8 mouse cellular contexts compared by ENCODE assay signal in genomic region chr2:114200932-114201559, GRCm38 (mm10). TPM values are rescaled to one million over a fixed set of nuclear protein-coding genes. Genes with fewer than 3 reads are reported as not detected.
DNase-seq lines count a peak whose midpoint lies in the region; ATAC-seq lines count a peak whose summit lies in the region.

Gene Zfp770, minus strand, starts transcription at chr2:114201469.

- peak; percentile 89 for ATAC-seq in megakaryocyte, adult 5-6 weeks (ENCODE audit: poor library complexity, severe bottlenecking)

- peak; percentile 82 to 94 for DNase-seq in adrenal gland, adult (ENCODE audit: inconsistent age in 2 of 2, low spot score in 1 of 2)
- peak; percentile 93 for DNase-seq in embryo, embryonic 10 days (ENCODE audit: low spot score)
- DNase-seq in gastrocnemius, postnatal 10 days, result peak; percentile 76
- DNase-seq in induced T-regulatory cell, adult 2 months (ENCODE audit: low read depth), result peak; percentile 84
- DNase-seq in left cerebral cortex, adult 8-10 months (ENCODE audit: low spot score in 2 of 2), result peak; percentile 69 to 83
- DNase-seq in right cerebral cortex, adult 18-20 months, result peak; percentile 84
- peak; percentile 68 for DNase-seq in urinary bladder, adult 2 months (ENCODE audit: low spot score)

RNA-seq across cellular contexts. Expression of gene Zfp770, which starts in this region (rescaled TPM):
- total RNA-seq in gastrocnemius, postnatal 10 days (2021), result 10 to 100 TPM; 10.7 to 11.9 TPM
- 10 to 100 TPM; 20.6 to 24.9 (median 21.0) TPM for total RNA-seq in left cerebral cortex, adult 8-10 months (2022)
- total RNA-seq in megakaryocyte, adult 5-6 weeks (2015), result 6.8 and 6.9 TPM in 2 replicates
- 3.6 and 4.2 TPM in 2 replicates for total RNA-seq in megakaryocyte, adult 5-6 weeks (2017)
- 6.0 and 6.8 TPM in 2 replicates for polyA plus RNA-seq in urinary bladder, adult 2 months (2012; rRNA removed)

Comparison
In these comparisons a context has a peak if more than half of its experiments do, and no peak if none do; other contexts are left out.
1. Peak in every context shown above with its lines: DNase-seq and ATAC-seq.